Mouse (Mus musculus) frontal cortex, adult 2 months (tissue): Measurements from ENCODE around the gene Sorbs1. TPM values are rescaled to one million over a fixed set of nuclear protein-coding genes. Genes with fewer than 3 reads are reported as not detected.

Experiments
- DNase-seq, 2 experiments: peaks; one replicate each; pipeline ENCODE4 v3.0.0; 2022; ENCODE audit warnings: low spot score in 1 of 2; ENCODE audit errors: extremely low spot score in 1 of 2
- polyA plus RNA-seq: library from polyadenylated mRNA; depleted of rRNA; stranded (reverse); fragments of >200 nt; gene quantifications from 2 replicates; pipeline ENCODE4 v1.2.3, GENCODE M21; 2012

The Sorbs1 gene
- polyA plus RNA-seq, 1 experiment, result 88.1 TPM

DNA sequence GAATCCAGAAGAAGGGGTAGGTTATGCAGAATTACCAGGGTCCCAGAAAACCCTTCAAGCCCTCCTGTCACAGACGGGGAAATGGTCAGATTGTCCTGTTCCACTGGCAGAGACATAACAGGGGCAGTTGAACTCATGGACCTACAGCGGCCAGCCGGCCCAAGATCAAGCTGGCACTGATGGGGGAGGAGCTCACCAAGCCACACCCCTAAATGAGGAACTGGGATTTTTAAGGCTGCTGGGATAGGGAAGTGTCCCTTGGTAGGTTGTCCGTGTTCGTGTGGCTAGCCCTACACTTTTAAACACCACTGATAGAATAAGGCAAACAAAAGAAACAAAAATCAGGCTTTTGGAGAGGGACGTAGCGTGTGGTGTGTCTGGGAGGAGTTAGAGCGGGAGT is 236.1 kb downstream of the Sorbs1 start:
- DNase-seq, result no peak

DNA sequence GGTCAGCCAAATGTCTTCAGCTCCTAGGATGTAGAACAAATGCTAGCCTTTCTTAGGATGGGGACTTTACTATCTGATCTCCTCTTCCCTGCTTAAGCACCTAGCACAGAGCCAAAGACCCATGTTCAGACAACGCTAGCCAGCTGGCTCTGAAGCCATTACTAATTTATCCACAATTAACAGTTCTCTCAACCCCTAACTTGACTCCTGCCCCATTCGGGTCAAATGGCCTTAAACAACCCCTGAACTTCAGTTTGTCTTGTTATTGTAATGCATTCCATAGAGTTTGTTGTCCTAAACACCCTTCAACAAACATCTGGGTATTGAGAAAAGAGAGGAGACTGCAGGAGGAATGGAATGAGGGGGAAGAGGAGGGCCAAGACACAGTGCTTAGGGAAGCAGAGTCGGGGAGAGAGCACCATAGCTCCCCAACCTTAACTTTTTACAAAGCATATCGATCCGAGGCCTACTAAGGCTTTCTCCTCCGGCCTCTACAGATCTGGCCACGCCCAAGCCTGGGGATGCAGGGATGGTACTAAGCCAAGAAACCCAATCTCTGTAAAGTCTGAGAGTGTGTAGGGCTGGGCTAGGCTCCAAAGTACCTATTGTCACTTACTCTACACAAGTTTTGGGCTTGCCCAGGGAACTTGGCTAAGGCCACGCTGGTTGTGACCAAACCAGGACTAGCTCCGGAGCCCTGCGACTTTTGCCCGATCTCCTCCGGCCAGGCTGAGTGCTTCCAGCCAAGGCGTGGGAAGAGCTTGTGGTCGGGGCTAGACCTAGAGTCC is 238.0 kb downstream of the Sorbs1 start:
- DNase-seq, result no peak

DNA sequence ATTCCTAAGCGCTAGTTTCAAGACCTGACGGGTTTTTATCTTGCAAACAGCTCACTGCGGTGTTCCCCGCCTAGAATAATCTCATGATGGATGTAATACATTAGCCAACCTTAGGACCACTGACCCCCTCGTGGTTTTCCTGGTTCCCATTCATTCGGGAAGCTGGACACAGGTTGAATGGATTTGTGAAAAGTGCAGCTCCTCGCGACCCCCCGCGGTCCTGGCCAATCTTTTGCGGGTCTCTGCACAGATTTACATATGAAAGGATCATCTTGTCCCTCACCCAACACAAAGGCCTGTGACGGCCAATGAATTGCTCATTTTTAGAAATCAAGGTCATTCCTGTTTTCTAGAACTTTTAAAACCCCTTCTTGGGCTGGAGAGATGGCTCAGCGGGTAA is 240.9 kb downstream of the Sorbs1 start:
- DNase-seq, result no peak

DNA sequence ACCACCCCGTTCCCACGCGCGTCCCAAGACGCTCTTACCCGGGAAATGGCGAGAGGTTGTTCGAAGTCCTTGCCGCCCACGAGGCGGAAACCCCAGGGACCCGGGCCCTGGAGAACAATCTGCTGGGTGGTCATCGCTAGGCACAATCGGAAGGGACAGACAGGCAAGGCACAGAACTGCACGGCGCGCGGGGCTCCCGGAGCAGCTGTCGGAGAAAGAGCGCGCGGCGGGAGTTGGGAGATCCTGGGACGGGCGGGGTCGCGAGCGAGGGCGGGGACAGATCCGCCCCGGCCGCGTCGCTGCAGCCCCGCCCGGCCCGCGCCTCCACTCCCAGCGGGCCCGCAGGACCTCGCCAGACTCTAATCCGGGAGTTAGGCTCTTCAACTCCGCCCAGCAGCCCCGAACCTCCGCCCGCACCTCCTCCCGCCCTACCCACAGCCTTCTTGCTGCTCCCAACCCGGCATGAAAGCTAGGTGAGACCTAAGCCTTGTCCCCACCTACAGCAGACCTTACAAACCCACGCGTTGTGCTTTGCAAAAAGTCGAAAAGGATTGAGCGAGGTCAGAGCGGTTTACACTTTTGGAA is 242.2 kb downstream of the Sorbs1 start, which contains the start of gene Pdlim1:
Gene Pdlim1, minus strand, starts transcription at position 535 of the 585 bp plus-strand sequence.
- no peak for DNase-seq

DNA sequence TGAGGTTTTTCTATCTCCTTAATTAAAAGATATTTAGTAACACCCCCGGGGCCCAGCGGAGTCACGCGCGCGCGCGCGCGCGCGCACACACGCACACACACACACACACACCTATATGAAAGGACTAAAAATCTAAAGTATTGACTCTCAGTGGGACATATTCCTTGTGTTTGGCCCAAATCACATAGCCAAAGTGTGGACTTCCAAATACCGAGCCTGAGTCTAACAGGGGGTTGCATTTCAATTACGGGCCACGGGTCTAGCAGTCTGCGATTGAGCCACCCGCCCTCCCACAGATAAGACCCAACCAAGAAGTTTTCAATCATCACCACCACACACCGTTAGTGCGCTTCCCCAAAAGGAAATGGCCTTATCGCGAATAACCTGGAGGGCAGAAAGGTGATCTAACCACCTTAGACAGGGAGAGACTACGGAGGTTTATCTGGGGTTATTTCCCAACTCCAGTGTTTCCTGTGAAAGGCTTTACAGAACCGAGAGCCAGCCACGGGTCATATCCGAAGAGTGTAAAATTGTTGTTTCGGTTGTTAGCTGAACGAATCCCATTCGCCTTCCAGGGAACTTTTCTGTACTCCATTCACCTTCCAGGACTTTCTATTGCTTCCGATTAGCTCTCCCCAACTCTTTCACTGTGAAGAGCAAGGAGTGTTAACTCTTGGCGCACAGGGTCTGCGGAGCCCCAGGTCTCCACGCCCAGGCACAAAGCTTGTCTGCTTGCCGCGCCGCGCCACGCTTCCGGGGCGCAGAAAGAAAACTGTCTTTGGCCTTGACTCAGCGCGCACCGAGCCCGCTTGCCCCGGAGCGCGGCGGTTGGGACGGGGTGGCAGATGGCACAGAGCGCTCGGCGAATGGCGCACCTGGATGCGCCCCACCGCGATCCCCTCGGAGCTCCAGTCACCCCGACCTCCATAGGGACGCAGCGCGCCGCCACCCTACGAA is 242.9 kb downstream of the Sorbs1 start:
- no peak for DNase-seq

DNA sequence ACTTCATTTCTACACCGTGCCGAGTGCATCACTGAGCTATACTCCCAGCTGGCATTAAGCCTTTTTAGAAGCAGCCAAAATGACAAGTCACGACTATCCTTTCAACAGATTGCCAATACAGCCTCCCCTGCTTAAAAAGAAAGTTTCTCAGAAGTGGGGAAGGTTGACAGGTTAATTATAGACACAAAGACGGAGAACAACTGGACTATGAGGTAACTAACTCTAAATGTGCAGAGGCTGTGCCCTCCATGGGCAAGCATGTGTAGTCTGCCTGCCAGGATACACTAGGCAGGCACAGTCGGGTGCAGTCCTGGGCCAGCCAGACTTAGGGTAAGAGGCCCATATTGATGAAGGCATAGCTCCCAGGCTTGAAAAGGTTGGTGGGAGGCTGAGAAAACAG is 244.1 kb downstream of the Sorbs1 start:
- DNase-seq, result no peak

DNA sequence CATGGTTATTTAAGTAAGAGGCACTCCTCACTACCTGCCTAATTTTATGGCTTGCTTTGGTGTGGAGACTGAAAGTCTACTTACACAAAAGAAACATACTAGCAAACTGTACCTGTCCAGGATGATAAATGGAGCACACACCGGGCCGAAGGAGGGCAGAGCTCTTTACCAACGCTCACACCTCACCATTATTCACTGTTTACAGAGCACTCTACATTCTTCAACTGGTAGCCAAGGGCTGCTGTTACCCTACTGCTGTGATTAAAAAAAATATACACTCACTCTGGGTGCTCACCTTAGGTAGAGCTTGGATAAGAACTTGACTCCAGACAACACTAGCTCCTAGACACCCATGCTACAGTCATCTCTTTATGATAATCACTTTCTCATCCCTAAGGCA is 245.1 kb downstream of the Sorbs1 start:
- no peak for DNase-seq

DNA sequence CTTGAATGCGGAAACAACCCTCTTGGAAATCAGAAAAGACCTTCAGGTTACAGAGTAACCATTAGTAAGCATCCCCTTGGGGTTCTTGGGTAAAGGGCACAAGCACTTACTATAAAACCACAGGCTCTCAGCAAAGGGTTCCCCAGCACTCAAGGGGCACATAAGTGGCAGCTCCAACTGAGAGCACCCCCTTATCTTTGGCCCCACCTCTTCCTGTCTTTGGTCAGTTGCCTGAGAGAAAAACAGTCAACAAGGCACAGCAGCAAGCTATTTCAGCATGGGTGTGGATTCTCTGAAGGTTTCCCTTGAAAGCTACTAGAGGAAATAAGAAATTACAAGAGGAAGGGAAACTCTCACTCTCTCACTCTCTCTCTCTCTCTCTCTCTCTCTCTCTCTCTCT is 246.2 kb downstream of the Sorbs1 start:
- DNase-seq, result no peak

DNA sequence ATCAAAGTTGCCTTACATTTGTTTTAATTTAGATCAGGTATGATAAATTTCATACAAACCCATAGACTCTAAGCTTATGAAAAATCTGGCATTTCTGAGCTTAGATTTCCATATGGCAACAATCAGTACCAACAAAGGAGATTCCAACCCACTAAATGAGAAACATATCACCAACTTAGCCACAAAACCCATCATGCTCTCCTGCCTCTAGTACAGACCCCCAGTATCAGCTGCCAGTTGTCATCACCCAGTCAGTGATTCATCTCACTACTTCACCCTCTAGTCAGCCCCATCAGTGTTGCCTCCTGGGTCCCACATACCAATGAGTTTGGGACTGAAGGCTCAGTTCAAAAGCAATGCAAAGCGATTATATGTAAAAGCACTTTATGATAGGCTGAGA is 254.1 kb downstream of the Sorbs1 start:
- no peak for DNase-seq

DNA sequence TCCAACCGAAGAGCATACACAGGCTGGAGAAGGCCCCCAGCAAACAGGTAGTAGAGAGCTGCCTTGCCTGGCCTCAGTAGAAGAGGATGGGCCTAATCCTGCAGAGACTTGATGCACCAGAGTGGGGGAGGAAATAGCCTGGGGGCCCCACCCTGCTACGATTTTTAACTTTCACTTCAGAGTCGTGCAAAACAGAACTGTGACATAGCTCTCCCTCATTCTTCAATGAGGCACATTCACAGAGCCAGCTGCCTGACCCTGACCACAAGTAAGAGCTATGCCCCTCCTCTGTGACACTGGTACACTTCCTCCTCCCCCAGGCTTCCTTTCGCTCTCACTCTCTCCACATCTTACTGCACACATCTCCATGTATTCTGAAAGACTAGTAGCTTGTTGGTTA is 256.2 kb downstream of the Sorbs1 start:
- no peak for DNase-seq

DNA sequence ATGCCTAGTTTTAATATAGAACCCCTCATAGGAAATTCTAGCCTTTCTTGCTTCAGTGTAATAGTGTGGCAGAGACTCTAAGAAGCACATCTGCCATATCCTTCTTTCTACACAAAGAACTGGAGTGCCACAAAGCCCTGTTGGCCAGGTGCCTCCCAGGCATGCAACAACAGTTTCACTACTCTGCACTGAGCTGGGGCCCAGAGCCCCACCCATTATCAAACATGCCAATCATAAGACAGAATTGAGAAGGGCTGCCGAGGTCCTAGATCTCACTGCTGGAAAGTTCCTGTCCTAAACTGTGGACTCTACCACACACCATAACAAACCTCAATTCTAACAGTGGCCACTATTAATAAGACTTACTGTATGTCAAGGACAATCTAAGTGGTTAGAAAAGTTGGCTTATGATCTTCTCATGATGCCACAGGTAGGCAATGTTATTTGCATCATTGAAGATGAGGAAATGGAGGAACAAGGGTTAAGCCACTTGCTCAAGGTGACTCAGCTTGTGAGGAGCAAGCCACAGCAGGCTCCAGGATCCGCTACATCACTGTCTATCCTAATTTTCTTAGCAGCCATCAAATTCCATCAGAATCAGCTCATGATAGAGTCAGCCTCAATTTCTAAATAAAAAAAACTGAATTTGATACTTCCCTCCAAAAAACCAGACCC is 257.1 kb downstream of the Sorbs1 start:
- no peak for DNase-seq

DNA sequence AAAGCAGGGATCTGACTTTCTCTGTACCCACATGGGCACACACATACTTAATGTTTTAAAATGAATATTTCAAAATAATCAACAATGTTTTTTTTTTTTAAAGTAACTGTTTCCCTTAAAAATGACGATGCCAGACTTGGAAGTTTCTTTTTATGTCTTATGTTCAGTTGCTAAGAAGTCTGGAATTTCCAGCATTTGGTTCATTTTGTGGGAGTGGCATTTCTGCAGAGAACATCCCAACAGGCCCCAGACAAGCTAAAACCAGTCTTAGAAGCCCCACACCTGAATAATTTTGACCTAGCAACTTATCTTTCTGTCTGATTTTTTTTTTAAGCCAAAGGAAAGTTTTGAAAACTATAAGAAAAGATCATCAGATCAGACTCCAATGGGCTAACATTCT is 258.0 kb downstream of the Sorbs1 start:
- DNase-seq, result no peak

DNA sequence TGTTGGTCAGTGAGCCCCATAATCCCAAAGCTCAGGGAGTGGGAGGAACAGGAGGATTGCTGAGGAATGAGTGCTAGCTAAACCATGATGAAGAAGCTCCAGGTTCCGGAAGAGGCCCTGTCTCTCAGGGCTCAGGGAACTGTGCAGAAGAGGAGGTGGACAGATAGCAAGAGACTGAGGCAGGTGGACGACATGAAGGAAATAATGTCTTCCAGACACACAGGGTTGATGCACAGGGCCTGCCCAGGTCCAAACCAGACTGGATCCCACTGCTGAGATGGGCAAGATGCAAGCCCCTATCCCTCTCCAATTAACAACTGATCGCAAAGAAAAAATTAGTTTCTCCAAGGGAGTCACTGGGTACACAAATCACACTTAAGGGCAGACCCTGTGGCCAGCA is 258.8 kb downstream of the Sorbs1 start:
- DNase-seq, result no peak

DNA sequence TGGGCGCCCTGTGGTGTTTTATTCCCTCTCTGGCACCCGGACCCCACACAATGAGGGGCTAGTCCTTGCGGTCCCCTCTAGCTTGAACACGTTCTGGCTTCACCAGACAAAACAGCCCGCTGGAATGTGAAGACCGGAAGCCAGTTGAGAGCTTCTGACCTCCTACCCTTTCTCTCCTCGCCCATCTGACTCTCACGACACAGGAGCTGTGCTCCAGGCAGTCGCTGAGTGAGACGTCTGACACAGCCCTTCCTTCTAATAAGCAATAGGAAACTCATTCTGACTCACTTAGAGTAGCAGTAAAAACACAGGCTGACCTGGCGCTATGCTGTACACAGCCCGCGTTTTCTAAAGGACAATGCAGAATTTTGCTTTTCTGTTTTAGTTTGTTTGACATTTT is 259.8 kb downstream of the Sorbs1 start:
- DNase-seq, result no peak

DNA sequence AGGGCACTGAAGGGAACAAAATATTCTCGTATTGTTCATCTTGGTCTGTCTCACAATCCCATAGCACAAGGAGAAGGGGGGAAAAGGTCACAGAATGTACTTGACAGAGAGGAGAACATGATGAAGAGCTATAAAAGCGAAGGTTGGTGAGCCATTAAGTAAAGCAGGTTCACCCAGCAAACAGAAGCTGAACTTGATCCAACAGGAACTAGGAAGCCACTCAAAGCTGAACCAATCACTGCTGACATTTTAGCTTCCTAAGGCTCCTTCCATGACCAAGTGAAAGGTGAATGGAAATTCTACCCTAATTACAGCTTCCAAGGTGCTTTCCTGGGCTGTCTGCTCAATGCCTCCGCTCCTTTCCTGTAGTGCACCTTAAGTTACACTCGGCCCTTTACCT is 262.5 kb downstream of the Sorbs1 start:
- no peak for DNase-seq

DNA sequence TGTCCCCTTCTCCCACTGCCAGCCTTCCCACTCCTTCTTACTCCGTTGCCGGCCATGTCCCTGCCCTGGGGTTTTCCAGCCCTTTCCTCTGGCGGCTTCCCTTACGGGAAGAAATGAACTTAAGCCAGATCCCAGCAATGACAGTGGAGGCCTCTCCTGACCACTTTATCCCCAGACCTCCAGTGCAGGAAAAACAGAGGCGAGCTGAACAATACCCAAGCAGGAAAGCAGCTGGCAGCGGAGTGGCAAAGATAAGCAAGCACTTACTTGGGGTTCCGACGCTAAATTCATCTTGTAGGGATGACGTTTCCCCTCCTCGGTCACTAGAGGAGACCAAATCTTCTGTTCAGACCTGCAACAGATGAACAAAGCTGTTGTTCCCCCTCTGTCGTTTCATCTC is 264.2 kb downstream of the Sorbs1 start:
- DNase-seq, result no peak

DNA sequence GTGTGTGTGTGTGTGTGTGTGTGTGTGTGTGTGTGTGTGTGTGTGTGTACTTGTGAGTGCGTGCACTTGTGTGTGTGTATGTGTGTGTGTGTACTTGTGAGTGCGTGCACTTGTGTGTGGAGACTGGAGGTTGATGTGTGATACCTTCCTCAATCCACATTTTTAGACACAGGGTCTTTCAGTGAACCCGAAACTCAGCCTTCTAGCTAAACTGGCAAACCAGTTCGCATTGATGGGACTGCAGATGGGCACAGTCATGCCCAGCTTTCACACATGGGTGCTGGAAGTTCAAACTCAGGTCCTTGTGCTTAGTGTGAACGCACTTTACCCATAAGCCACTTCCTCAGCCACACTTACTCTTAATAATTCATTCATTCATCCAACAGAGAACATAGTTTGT is 265.1 kb downstream of the Sorbs1 start:
- no peak for DNase-seq

DNA sequence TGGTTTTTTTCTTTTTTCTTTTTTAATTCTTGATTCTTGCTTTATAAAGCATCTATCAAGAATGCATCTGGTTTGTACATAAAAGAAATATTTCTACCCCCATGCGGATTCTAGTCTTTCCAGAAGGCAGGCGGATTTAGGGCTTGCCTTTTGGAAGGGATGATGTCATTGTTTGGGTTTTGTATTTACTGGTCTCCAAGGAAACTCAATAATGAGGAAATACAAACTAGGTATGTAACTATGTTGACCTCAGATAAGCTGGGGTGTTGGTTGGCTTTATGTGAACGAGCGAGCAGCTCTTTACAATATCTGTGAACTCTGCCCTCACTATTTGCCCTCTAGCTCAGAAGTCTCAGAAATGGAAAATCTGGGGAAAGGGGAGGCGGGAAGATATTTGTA is 266.3 kb downstream of the Sorbs1 start:
- no peak for DNase-seq

DNA sequence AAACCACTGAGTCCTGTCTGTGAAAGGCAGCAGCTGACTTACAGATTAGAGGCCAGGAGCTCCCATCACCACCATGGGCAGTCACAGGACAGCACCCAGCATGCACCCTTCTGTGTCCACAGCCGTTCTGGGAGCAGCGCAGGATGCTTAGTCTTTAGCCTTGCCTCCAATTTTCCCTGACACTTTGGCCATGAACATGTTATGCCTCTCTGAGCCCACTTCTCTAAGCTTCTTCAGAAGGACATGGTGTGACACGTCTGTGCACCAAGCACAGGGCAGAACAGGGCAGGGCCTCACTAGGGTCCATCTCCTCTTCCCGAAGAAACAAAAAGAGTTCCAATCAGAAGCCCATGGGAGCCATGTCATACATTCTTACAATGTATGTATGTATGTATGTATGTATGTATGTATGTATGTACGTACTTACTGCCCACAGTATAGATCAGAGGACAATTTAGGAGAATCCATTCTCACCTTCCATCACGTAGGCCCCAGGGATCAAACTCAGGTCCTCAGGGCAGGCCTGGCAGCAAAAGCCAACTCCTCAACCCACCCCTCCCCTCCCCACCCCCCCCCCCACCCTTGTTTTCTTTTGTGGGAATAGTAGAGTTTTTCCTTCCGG is 266.8 kb downstream of the Sorbs1 start:
- no peak for DNase-seq
